Mouse (Mus musculus) liver, embryonic 14.5 days (tissue): Measurements from ENCODE around the gene Tcte1.

Experiments used
- CTCF ChIP-seq: IDR thresholded peaks from 2 replicates; pipeline ENCODE4 v1.5.1; 2016; ENCODE audit warnings: antibody characterized with exemption, low read depth, control low read depth
- EP300 ChIP-seq: IDR thresholded peaks from 2 replicates; pipeline ENCODE4 v1.6.1; 2016; ENCODE audit warnings: antibody characterized with exemption, low read depth

- TF ChIP-seq CTCF, result no peak
- no peak for TF ChIP-seq EP300
Measured at GRCm38 (mm10) chr17:45580958-45581477, 57.8 kb downstream of the Tcte1 start.
